Mouse (Mus musculus): Measurements from ENCODE around the gene Sp100. TPM values are rescaled to one million over a fixed set of nuclear protein-coding genes. Genes with fewer than 3 reads are reported as not detected.
"Not testable (repeated sequence)": the region's sequence is repeated elsewhere in the genome, so short reads cannot be mapped to it uniquely, and the experiment has no call there.

The Sp100 gene
- 5.5 and 6.2 TPM in 2 replicates for polyA plus RNA-seq (2015; fragmentation: Nextera tagmentation; extraction: Ambion mirVana)

- H3K4me3 ChIP-seq (ENCODE audit: low read depth, low read length): not testable (repeated sequence)
Observed at GRCm38 (mm10) chr1:85649881-85650280, at the start of gene Sp100. Gene Sp100, plus strand, starts transcription at chr1:85649988.

GRCm38 (mm10) chr1:85600078-85600477 is 49.7 kb upstream of the Sp100 start, which contains the start of gene Sp140:
Gene Sp140, plus strand, starts transcription at chr1:85600378.
- not testable (repeated sequence) for H3K9ac ChIP-seq (ENCODE audit: low read depth, low read length); H3K27me3 ChIP-seq (ENCODE audit: control insufficient read depth, insufficient read depth, low read depth, low read length); ATAC-seq (ENCODE audit: low read depth); H3K27ac ChIP-seq (ENCODE audit: low read length); H3K36me3 ChIP-seq (ENCODE audit: control insufficient read depth, insufficient read depth); H3K9me3 ChIP-seq (replicated peaks; ENCODE audit: control insufficient read depth, low read length); H3K4me1 ChIP-seq (ENCODE audit: control insufficient read depth, low read depth, low read length); H3K4me3 ChIP-seq (ENCODE audit: low read depth, low read length)
- H3K4me2 ChIP-seq (ENCODE audit: low read depth, low read length): peak within 1 kb of the TSS; percentile 22
- no CpG with 5 or more reads among the region's 5 CpGs for WGBS (ENCODE audit: insufficient replicate concordance)

More at GRCm38 (mm10) chr1:85649881-85650280, at the start of gene Sp100:
- ATAC-seq (ENCODE audit: low read depth); H3K4me2 ChIP-seq (ENCODE audit: low read depth, low read length); H3K9me3 ChIP-seq (replicated peaks; ENCODE audit: control insufficient read depth, low read length); H3K4me1 ChIP-seq (ENCODE audit: control insufficient read depth, low read depth, low read length); H3K27ac ChIP-seq (ENCODE audit: low read length); H3K27me3 ChIP-seq (ENCODE audit: control insufficient read depth, insufficient read depth, low read depth, low read length); H3K9ac ChIP-seq (ENCODE audit: low read depth, low read length); H3K36me3 ChIP-seq (ENCODE audit: control insufficient read depth, insufficient read depth): not testable (repeated sequence)
- WGBS (ENCODE audit: insufficient replicate concordance): 35% methylated on average over 6 of the region's 6 CpGs

DNA sequence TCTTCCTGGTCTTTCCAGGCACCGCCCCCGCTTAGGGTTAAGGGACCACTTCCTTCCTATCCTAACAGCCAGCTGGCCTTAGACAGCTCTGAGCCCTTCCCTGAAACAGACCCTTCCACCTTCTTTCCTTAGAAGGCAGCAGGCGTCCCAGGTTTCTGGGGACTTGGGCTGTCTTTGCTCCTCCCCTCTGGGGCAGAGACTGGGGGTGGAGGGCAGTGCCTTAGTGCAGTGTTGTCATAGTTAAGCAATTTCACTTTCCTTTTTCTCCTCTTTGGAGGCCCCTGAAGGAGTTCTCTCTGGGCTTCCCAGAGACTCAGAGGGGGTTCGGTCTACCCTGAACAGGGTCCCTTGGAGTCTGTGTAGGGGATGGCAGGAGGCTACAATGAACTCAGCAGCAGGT is 49.0 kb upstream of the Sp100 start:
- H3K9ac ChIP-seq (ENCODE audit: low read depth, low read length); H3K4me3 ChIP-seq (ENCODE audit: low read depth, low read length); H3K9me3 ChIP-seq (replicated peaks; ENCODE audit: control insufficient read depth, low read length); H3K27me3 ChIP-seq (ENCODE audit: control insufficient read depth, insufficient read depth, low read depth, low read length); H3K27ac ChIP-seq (ENCODE audit: low read length); H3K36me3 ChIP-seq (ENCODE audit: control insufficient read depth, insufficient read depth); ATAC-seq (ENCODE audit: low read depth); H3K4me1 ChIP-seq (ENCODE audit: control insufficient read depth, low read depth, low read length): not testable (repeated sequence)
- H3K4me2 ChIP-seq (ENCODE audit: low read depth, low read length): peak overlapping the region; percentile 22
- WGBS (ENCODE audit: insufficient replicate concordance): 43% methylated on average over 4 of the region's 4 CpGs

DNA sequence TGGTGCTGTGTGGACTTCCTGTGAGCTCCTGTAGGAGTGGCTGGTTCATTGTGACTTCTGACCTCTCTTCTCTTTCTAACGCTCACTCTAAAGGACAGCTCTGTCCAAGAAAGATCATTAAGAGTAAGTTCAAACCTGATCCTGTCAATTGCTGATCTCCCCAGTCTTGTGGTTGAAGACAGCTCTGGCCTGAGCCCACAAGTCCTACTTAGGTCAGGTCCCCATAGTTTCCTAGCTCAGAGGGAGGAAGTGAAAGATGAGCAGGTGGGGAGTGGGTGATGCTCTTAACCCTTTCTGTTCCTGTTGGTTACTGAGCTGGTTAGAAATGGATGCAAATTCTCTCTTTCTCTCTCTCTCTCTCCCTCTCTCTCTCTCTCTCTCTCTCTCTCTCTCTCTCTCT is 45.4 kb upstream of the Sp100 start:
- H3K9me3 ChIP-seq (replicated peaks; ENCODE audit: control insufficient read depth, low read length); H3K4me3 ChIP-seq (ENCODE audit: low read depth, low read length); H3K36me3 ChIP-seq (ENCODE audit: control insufficient read depth, insufficient read depth); ATAC-seq (ENCODE audit: low read depth); H3K9ac ChIP-seq (ENCODE audit: low read depth, low read length); H3K4me1 ChIP-seq (ENCODE audit: control insufficient read depth, low read depth, low read length); H3K27me3 ChIP-seq (ENCODE audit: control insufficient read depth, insufficient read depth, low read depth, low read length); H3K4me2 ChIP-seq (ENCODE audit: low read depth, low read length); H3K27ac ChIP-seq (ENCODE audit: low read length): not testable (repeated sequence)
- no CpG with 5 or more reads among the region's 1 CpGs for WGBS (ENCODE audit: insufficient replicate concordance)

DNA sequence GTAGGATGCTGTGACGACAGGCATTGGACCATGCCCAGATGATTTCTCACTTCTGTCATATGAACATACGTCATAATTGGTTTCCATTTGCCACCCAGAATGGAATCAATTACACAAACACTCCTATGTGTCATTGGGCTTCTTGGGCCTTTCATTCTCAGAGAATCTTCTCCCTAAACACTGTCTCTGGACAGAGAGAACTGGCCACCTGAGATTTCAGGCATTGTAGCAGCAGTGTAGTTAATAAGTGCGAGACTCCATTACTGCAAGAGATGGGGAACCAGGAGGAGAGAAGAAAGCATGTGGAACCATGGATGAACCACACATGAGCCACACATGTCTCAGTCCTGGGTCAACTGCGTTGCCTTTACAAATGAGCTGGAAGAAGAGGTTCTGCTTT is 41.4 kb upstream of the Sp100 start:
- not testable (repeated sequence) for H3K4me2 ChIP-seq (ENCODE audit: low read depth, low read length); H3K27ac ChIP-seq (ENCODE audit: low read length); H3K4me3 ChIP-seq (ENCODE audit: low read depth, low read length); H3K9ac ChIP-seq (ENCODE audit: low read depth, low read length); H3K36me3 ChIP-seq (ENCODE audit: control insufficient read depth, insufficient read depth); H3K9me3 ChIP-seq (replicated peaks; ENCODE audit: control insufficient read depth, low read length); H3K4me1 ChIP-seq (ENCODE audit: control insufficient read depth, low read depth, low read length); ATAC-seq (ENCODE audit: low read depth); H3K27me3 ChIP-seq (ENCODE audit: control insufficient read depth, insufficient read depth, low read depth, low read length)
- WGBS (ENCODE audit: insufficient replicate concordance): 49% methylated on average over 3 of the region's 4 CpGs

DNA sequence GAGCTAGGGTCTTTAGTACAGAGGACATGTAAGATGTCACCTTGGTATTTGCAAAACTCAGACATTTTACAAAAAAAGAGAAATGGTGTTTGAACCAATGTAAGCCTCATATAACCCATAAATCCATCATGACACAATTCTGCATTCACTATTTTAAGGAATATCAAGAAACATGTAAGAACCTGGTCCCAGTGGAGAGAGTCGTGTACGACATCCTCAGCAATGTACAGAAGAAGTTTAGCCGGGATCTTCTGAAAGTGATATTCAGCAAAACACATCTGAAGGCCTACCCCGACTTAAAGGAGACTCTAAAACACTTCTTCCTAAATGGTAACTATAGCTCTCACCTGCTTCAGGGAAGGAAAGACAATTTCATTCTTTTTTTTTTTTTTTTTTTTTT is 39.2 kb upstream of the Sp100 start:
- H3K36me3 ChIP-seq (ENCODE audit: control insufficient read depth, insufficient read depth); H3K9me3 ChIP-seq (replicated peaks; ENCODE audit: control insufficient read depth, low read length); H3K27ac ChIP-seq (ENCODE audit: low read length); ATAC-seq (ENCODE audit: low read depth); H3K4me3 ChIP-seq (ENCODE audit: low read depth, low read length); H3K27me3 ChIP-seq (ENCODE audit: control insufficient read depth, insufficient read depth, low read depth, low read length); H3K4me2 ChIP-seq (ENCODE audit: low read depth, low read length); H3K9ac ChIP-seq (ENCODE audit: low read depth, low read length); H3K4me1 ChIP-seq (ENCODE audit: control insufficient read depth, low read depth, low read length): not testable (repeated sequence)
- WGBS (ENCODE audit: insufficient replicate concordance): no CpG with 5 or more reads among the region's 4 CpGs

- not testable (repeated sequence) for H3K9me3 ChIP-seq (replicated peaks; ENCODE audit: control insufficient read depth, low read length); H3K4me2 ChIP-seq (ENCODE audit: low read depth, low read length); H3K4me3 ChIP-seq (ENCODE audit: low read depth, low read length); H3K4me1 ChIP-seq (ENCODE audit: control insufficient read depth, low read depth, low read length); H3K36me3 ChIP-seq (ENCODE audit: control insufficient read depth, insufficient read depth); H3K27me3 ChIP-seq (ENCODE audit: control insufficient read depth, insufficient read depth, low read depth, low read length); H3K27ac ChIP-seq (ENCODE audit: low read length); ATAC-seq (ENCODE audit: low read depth); H3K9ac ChIP-seq (ENCODE audit: low read depth, low read length)
- WGBS (ENCODE audit: insufficient replicate concordance): 75% methylated on average over 3 of the region's 3 CpGs
Observed at GRCm38 (mm10) chr1:85615096-85615495, 34.7 kb upstream of the Sp100 start.

GRCm38 (mm10) chr1:85615819-85616218 is 34.0 kb upstream of the Sp100 start:
- not testable (repeated sequence) for H3K9me3 ChIP-seq (replicated peaks; ENCODE audit: control insufficient read depth, low read length); H3K27me3 ChIP-seq (ENCODE audit: control insufficient read depth, insufficient read depth, low read depth, low read length); ATAC-seq (ENCODE audit: low read depth); H3K9ac ChIP-seq (ENCODE audit: low read depth, low read length); H3K27ac ChIP-seq (ENCODE audit: low read length); H3K4me2 ChIP-seq (ENCODE audit: low read depth, low read length); H3K4me1 ChIP-seq (ENCODE audit: control insufficient read depth, low read depth, low read length); H3K4me3 ChIP-seq (ENCODE audit: low read depth, low read length); H3K36me3 ChIP-seq (ENCODE audit: control insufficient read depth, insufficient read depth)
- WGBS (ENCODE audit: insufficient replicate concordance): 41% methylated on average over 3 of the region's 3 CpGs

- not testable (repeated sequence) for H3K36me3 ChIP-seq (ENCODE audit: control insufficient read depth, insufficient read depth); H3K9me3 ChIP-seq (replicated peaks; ENCODE audit: control insufficient read depth, low read length); H3K4me2 ChIP-seq (ENCODE audit: low read depth, low read length); H3K4me3 ChIP-seq (ENCODE audit: low read depth, low read length); H3K27me3 ChIP-seq (ENCODE audit: control insufficient read depth, insufficient read depth, low read depth, low read length); H3K4me1 ChIP-seq (ENCODE audit: control insufficient read depth, low read depth, low read length); H3K9ac ChIP-seq (ENCODE audit: low read depth, low read length); ATAC-seq (ENCODE audit: low read depth); H3K27ac ChIP-seq (ENCODE audit: low read length)
- 39% methylated on average over 4 of the region's 5 CpGs for WGBS (ENCODE audit: insufficient replicate concordance)
Observed at GRCm38 (mm10) chr1:85617161-85617560, 32.6 kb upstream of the Sp100 start.

DNA sequence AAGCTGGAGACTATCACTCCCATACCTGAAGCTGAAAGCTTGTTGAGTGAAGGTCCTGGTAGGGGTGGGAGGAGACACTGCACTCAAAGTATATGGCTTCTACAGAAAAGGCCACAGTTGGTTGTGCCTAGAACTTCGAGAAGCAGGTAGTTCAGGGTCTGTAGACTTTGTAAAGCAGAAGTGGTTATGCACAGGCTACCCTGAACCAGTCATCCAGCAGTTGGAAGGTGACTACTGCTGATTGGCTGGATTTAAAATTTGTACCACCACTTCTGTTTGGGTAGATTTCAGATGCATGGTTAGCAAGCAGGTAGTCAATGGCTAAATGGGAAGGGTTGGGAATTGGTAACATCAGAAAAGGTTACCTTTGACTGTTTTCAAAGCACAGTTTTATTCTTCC is 31.1 kb upstream of the Sp100 start:
- not testable (repeated sequence) for ATAC-seq (ENCODE audit: low read depth); H3K9me3 ChIP-seq (replicated peaks; ENCODE audit: control insufficient read depth, low read length); H3K9ac ChIP-seq (ENCODE audit: low read depth, low read length); H3K4me3 ChIP-seq (ENCODE audit: low read depth, low read length); H3K4me1 ChIP-seq (ENCODE audit: control insufficient read depth, low read depth, low read length); H3K27me3 ChIP-seq (ENCODE audit: control insufficient read depth, insufficient read depth, low read depth, low read length); H3K36me3 ChIP-seq (ENCODE audit: control insufficient read depth, insufficient read depth); H3K27ac ChIP-seq (ENCODE audit: low read length); H3K4me2 ChIP-seq (ENCODE audit: low read depth, low read length)
- WGBS (ENCODE audit: insufficient replicate concordance): 46% methylated on average over 1 of the region's 1 CpGs

All from liver, embryonic 16.5 days (tissue).